Mouse (Mus musculus): ENCODE results near the gene Vmn1r176. TPM values are rescaled to one million over a fixed set of nuclear protein-coding genes. Genes with fewer than 3 reads are reported as not detected.
"Not testable (repeated sequence)": the region's sequence is repeated elsewhere in the genome, so short reads cannot be mapped to it uniquely, and the experiment has no call there.

The Vmn1r176 gene
- not detected in 2 replicates for polyA plus RNA-seq (2012; rRNA removed)

GRCm38 (mm10) chr7:23837272-23837671 lies at the start of gene Vmn1r176:
TSS of gene Vmn1r176 (minus strand) at chr7:23837372.
- not testable (repeated sequence) for DNase-seq (ENCODE audit: extremely low spot score in 1 of 2, low spot score in 1 of 2)

- DNase-seq (ENCODE audit: extremely low spot score in 1 of 2, low spot score in 1 of 2): not testable (repeated sequence)
Observed at GRCm38 (mm10) chr7:23876918-23877317, 39.7 kb upstream of the Vmn1r176 start.

- DNase-seq (ENCODE audit: extremely low spot score in 1 of 2, low spot score in 1 of 2): not testable (repeated sequence)
Observed at GRCm38 (mm10) chr7:23866349-23866748, 29.2 kb upstream of the Vmn1r176 start, which contains the start of gene Vmn1r177. TSS of gene Vmn1r177 (minus strand) at chr7:23866449.

- DNase-seq (ENCODE audit: extremely low spot score in 1 of 2, low spot score in 1 of 2): not testable (repeated sequence)
Observed at GRCm38 (mm10) chr7:23810543-23810942, 26.6 kb downstream of the Vmn1r176 start, which contains the start of gene Vmn1r175. TSS of gene Vmn1r175 (minus strand) at chr7:23810643.

- no peak for DNase-seq (ENCODE audit: extremely low spot score in 1 of 2, low spot score in 1 of 2)
Observed at GRCm38 (mm10) chr7:23784526-23784925, 52.6 kb downstream of the Vmn1r176 start.

Other genes starting within 250 kb of the Vmn1r176 start
- gene Vmn1r170, start 231.2 kb downstream of the Vmn1r176 start, polyA plus RNA-seq (2012; rRNA removed): not detected in 2 replicates
- not detected in 2 replicates for gene Vmn1r171, start 206.7 kb downstream of the Vmn1r176 start, polyA plus RNA-seq (2012; rRNA removed)
- gene Vmn1r172, start 179.1 kb downstream of the Vmn1r176 start, polyA plus RNA-seq (2012; rRNA removed): not detected in 2 replicates
- gene Vmn1r173, start 136.7 kb downstream of the Vmn1r176 start, polyA plus RNA-seq (2012; rRNA removed): not detected in 2 replicates
- gene Vmn1r174, start 85.1 kb downstream of the Vmn1r176 start, polyA plus RNA-seq (2012; rRNA removed): not detected in 2 replicates
- not detected in 2 replicates for gene Vmn1r175, start 26.7 kb downstream of the Vmn1r176 start, polyA plus RNA-seq (2012; rRNA removed)
- gene Vmn1r177, start 29.1 kb upstream of the Vmn1r176 start, polyA plus RNA-seq (2012; rRNA removed): not detected in 2 replicates
- not detected in 2 replicates for gene Vmn1r178, start 54.6 kb upstream of the Vmn1r176 start, polyA plus RNA-seq (2012; rRNA removed)
- gene Vmn1r179, start 89.6 kb upstream of the Vmn1r176 start, polyA plus RNA-seq (2012; rRNA removed): not detected in 2 replicates
- gene Vmn1r180, start 113.3 kb upstream of the Vmn1r176 start, polyA plus RNA-seq (2012; rRNA removed): not detected in 2 replicates
- gene Vmn1r181, start 137.2 kb upstream of the Vmn1r176 start, polyA plus RNA-seq (2012; rRNA removed): not detected in 2 replicates
- not detected in 2 replicates for gene V1rd19, start 164.3 kb upstream of the Vmn1r176 start, polyA plus RNA-seq (2012; rRNA removed)
- gene Vmn1r183, start 215.9 kb upstream of the Vmn1r176 start, polyA plus RNA-seq (2012; rRNA removed): not detected in 2 replicates
- gene Zfp180, start 244.6 kb upstream of the Vmn1r176 start, polyA plus RNA-seq (2012; rRNA removed): 33.3 and 35.1 TPM in 2 replicates